Mouse (Mus musculus) hindbrain, embryonic 12.5 days (tissue): Measurements from ENCODE around the gene Klf9. TPM values are rescaled to one million over a fixed set of nuclear protein-coding genes. Genes with fewer than 3 reads are reported as not detected.
A peak's percentile ranks its signal among the peaks of the same experiment; 100 is the strongest.

Source experiments
- ATAC-seq: fragments of 200-750 bp; cut with Nextera tagmentation; 2 replicates; pipeline ENCODE4 v1.8.0; 2017; ENCODE audit warnings: moderate TSS enrichment; ENCODE audit not compliant: low FRiP score
- H3K27ac ChIP-seq: fragments of 300-500 bp; sonication (generic); 2 replicates; pipeline ENCODE4 v1.5.1; 2016; ENCODE audit warnings: mild to moderate bottlenecking
- H3K27me3 ChIP-seq: fragments of 300-500 bp; sonication (generic); 2 replicates; pipeline ENCODE4 v1.6.1; 2016; ENCODE audit warnings: mild to moderate bottlenecking
- H3K36me3 ChIP-seq: fragments of 300-500 bp; sonication (generic); 2 replicates; pipeline ENCODE4 v1.6.1; 2016; ENCODE audit warnings: mild to moderate bottlenecking
- H3K4me1 ChIP-seq: fragments of 300-500 bp; sonication (generic); 2 replicates; pipeline ENCODE4 v1.6.1; 2016
- H3K4me2 ChIP-seq: fragments of 300-500 bp; sonication (generic); replicated peaks from 2 replicates; pipeline ENCODE4 v1.6.1; 2016; ENCODE audit warnings: mild to moderate bottlenecking
- H3K4me3 ChIP-seq: fragments of 300-500 bp; sonication (generic); 2 replicates; pipeline ENCODE4 v1.5.1; 2016; ENCODE audit warnings: mild to moderate bottlenecking
- H3K9ac ChIP-seq: fragments of 300-500 bp; sonication (generic); 2 replicates; pipeline ENCODE4 v1.6.1; 2016; ENCODE audit warnings: mild to moderate bottlenecking, moderate library complexity
- H3K9me3 ChIP-seq: fragments of 300-500 bp; sonication (generic); replicated peaks from 2 replicates; pipeline ENCODE4 v1.6.1; 2016; ENCODE audit warnings: mild to moderate bottlenecking
- WGBS: fragments of 180-500 bp; shearing (Covaris S2); methylation state at CpG from one replicate; pipeline ENCODE4 v1.1.7; 2016; 5-methylcytosine and 5-hydroxymethylcytosine counted together
- polyA plus RNA-seq: library from polyadenylated mRNA; unstranded; fragments of >200 nt; fragmentation: Nextera tagmentation; extraction: Ambion mirVana; gene quantifications from 2 replicates; pipeline ENCODE4 v1.2.1, GENCODE M21; 2016

The Klf9 gene
- polyA plus RNA-seq, 1 experiment from 2014 or later = 2.1 TPM

DNA sequence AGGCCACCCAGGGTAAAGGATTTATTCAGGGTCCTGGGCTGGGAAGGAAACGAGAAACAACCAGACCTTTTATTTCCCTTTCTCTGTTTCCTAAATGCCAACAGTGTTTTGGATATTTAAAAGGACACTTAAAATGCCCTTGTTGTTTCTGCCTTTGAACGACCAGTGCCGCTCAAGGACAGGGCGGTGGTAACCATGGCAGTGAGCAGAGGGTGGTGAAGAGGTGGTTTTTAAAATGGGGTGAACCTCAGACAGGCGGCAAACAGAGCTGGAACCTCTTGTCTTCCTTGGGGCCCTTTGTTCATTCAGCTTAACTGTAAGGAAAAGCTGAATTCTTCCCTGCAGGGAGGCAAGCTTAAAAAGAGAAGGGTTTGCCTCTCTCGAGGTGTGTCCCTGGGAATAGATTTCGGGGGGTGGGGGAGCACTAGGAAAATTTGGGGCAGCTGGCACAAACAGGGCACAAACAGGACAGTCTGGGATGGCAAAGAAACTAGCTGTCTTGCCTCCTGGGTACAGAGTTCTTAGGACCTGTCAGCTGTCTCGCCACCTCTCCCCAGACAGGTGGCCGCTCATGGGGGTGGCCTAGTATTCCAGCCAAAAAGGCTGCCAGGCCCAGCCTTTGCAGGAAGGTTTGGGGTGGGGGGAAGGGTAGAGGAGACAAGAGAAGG, 7.5 kb upstream of the Klf9 start:
- Histone ChIP-seq H3K27ac (no peak overlapping the region), H3K4me2 (peak overlapping the region; percentile 90; the same call in 1 of the 2 replicates), H3K9me3 (no peaks in the 10 kb centered on the region), H3K4me1 (peaks cover 31% of the 10 kb centered on the region), H3K4me3 (peak overlapping the region; percentile 41), H3K36me3 (no peaks in the 10 kb centered on the region), H3K9ac (no peak overlapping the region), H3K27me3 (peaks cover 67% of the 10 kb centered on the region)
- 6% methylated on average over 9 of the region's 9 CpGs for WGBS
- no peak for ATAC-seq

DNA sequence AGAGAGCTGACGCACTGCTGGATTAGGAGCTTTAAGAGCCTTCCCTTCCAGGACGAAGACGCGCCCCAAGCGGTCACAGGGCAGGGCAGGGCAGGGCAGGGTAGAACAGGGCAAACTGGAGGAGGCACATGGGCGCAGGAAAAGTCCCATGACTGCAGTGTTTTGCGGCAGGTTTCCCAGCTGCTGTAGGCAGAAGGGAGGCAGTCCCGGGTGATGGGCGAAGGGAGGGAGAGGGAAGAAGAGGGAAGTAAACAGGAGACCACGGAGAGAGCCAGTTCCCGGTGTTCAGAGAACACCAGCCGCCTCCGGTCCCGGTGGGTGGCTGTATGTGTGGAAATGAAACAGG, 7.0 kb upstream of the Klf9 start:
- Histone ChIP-seq H3K4me3 (peak overlapping the region; percentile 41), H3K9ac (no peak overlapping the region), H3K27me3 (peaks cover 67% of the 10 kb centered on the region), H3K4me2 (peak overlapping the region; percentile 90), H3K36me3 (no peaks in the 10 kb centered on the region), H3K4me1 (peaks cover 31% of the 10 kb centered on the region), H3K9me3 (no peaks in the 10 kb centered on the region), H3K27ac (no peak overlapping the region)
- peak; percentile 21 for ATAC-seq
- 1% methylated on average over 14 of the region's 14 CpGs for WGBS

DNA sequence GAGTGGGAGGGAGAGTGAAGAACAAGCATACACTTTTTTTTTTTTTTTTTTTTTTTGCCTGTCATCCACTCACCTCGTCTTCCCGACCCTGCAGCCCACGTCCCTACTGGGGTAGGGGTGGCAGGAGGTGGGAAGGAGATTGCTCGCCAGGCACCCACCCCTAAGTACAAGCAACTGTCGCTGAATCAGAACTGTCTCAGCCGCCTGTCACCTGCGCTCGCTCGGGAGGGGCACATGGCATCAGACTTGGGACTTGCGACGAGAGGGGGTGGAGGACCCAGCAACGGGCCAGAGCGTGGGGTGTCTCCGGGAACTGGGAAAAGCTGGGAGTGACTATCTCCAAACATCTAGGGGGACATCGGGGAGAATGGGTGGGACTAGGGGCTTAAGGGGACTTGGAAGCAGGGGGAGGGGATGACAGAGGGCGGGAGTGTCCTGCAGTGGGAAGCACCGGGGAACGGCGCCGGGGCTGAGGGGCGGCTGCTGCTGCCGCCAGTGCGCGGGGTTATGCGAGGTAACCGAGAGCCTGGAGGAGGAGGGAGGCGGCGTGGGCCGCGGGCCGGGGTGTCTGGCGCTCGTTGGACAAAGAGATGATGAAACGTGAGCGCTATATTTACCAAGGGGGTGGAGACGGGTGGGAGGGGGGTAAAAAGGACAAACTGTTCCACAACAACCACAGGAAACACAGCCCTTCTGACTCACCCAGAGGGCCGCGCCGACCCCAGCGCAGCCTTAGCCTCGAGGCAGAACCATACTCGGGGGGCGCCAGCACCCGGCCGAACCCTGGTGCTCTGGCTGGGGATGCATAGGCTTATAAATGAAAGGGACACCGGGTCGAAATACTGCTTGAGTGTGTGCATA, 6.4 kb upstream of the Klf9 start:
- Histone ChIP-seq H3K9ac (peak overlapping the region; percentile 56), H3K27me3 (peaks cover 67% of the 10 kb centered on the region), H3K27ac (no peak overlapping the region), H3K4me3 (peak overlapping the region; percentile 41), H3K36me3 (no peaks in the 10 kb centered on the region), H3K9me3 (no peaks in the 10 kb centered on the region), H3K4me2 (peak overlapping the region; percentile 90), H3K4me1 (peaks cover 31% of the 10 kb centered on the region)
- peak; percentile 50 for ATAC-seq
- under 1% methylated on average over 45 of the region's 47 CpGs for WGBS

DNA sequence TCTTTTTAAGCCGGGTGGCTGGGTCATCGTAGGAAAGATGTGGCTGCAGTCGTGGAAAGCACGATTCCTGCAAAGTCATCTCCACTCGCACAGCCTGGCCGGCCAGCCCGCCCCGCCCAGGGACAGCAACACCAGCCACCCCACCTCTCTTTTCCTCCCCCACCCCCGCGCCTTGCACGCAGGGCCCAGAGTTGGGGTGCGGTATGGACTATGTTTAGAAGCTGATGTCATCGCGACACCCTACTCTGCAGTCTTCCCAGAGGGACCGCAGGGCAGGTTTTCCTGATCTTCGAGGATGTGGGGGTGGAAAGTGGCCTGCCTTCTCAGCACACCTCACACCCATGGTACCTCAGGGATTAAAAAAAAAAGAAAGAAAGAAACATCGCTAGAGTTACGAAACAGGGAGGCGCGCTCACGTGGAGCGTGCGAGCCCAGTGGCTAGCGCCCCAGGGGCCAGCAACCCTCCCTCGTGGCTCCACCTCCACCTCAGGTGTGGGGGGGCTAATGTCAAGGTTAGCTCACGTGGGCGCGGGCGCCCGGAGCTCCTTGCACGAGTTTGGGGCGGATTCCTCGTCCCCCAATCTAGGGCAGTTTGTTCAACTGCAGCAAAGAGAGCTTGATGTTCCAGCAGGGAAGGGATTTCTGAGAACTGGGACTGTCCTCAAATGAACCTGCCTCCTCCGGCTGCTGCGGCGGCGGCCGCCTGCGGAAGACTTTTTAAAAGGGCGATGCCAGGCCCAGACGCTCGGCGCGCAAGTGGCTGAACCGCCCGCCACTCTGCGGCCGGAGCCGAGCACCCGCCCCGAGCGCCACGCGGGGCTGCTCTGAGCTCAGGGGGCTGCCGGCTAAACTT, 5.5 kb upstream of the Klf9 start:
- H3K4me3 ChIP-seq = peak overlapping the region; percentile 41
- peaks cover 71% of the 10 kb centered on the region for H3K27me3 ChIP-seq
- H3K36me3 ChIP-seq = no peaks in the 10 kb centered on the region
- H3K4me1 ChIP-seq = peaks cover 31% of the 10 kb centered on the region
- peak; percentile 44 for ATAC-seq
- peak overlapping the region; percentile 56 for H3K9ac ChIP-seq
- H3K27ac ChIP-seq = no peak overlapping the region
- peak overlapping the region; percentile 90 for H3K4me2 ChIP-seq
- no peaks in the 10 kb centered on the region for H3K9me3 ChIP-seq
- WGBS = under 1% methylated on average over 55 of the region's 55 CpGs

DNA sequence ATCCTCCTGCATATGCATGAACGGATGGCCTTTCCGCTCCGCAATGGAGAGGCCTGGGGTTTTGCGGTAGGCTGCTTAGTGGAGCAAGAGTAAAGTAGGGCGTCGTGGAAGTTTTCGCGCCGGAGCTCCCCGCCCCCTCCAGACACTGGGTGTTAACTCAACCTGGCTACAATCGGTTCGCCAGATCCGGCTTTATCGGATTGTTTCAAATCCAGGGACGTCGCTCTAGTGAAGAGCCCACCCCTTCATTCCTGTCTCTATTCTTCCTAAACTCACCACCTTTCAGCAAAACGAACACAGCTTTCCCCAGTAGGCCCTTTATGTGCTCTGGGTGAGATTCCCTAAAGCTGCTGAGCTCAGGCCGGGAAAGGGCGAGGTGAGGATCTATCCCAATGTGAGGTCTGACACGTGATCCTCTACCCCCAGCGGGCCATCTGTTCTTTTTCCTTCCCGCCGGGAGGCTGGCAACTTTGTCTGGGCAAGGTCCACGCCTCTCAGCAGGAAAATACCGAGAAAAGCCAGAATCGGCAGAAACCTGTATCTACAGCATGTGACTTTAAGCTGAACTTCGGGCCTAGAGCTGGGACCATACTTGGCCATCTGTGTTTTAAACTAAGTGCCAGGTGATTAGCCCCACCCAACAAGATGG, 4.7 kb upstream of the Klf9 start:
- no peak overlapping the region for H3K27ac ChIP-seq
- WGBS = 2% methylated on average over 27 of the region's 27 CpGs

DNA sequence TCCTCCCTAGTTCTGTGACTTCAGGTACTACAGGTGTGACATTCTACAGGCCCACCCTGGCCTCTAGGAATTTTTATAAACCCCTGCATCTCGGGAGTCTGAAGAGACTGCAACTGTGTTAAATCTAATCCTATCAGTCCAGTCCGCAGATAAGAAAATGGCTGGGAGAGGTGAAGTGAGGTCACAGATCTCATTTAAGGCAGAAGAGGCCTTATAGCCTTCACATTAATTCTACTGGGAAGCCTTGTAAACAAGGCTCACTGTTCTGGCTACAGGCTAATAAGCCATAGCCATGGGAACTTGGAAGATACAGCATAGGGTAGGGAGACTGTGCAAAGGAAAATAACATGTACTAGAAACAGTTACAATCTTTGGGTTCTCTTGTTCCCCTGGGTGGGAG, 3.7 kb upstream of the Klf9 start:
- no peaks in the 10 kb centered on the region for H3K9me3 ChIP-seq
- H3K9ac ChIP-seq = no peak overlapping the region
- H3K4me2 ChIP-seq = no peak overlapping the region
- H3K36me3 ChIP-seq = no peaks in the 10 kb centered on the region
- no peak overlapping the region for H3K4me3 ChIP-seq
- peaks cover 70% of the 10 kb centered on the region for H3K27me3 ChIP-seq
- 67% methylated on average over 2 of the region's 2 CpGs for WGBS
- H3K4me1 ChIP-seq = peaks cover 39% of the 10 kb centered on the region
- ATAC-seq = no peak
- H3K27ac ChIP-seq = no peak overlapping the region

More for the DNA sequence above, 4.7 kb upstream of the Klf9 start:
- ATAC-seq = no peak; the same call in 1 of the 2 replicates
- H3K4me2 ChIP-seq = peak overlapping the region; percentile 90
- H3K27me3 ChIP-seq = peaks cover 69% of the 10 kb centered on the region
- no peaks in the 10 kb centered on the region for H3K36me3 ChIP-seq
- peak overlapping the region; percentile 41 for H3K4me3 ChIP-seq
- H3K4me1 ChIP-seq = peaks cover 31% of the 10 kb centered on the region
- peak overlapping the region; percentile 56; the same call in 1 of the 2 replicates for H3K9ac ChIP-seq
- no peaks in the 10 kb centered on the region for H3K9me3 ChIP-seq

DNA sequence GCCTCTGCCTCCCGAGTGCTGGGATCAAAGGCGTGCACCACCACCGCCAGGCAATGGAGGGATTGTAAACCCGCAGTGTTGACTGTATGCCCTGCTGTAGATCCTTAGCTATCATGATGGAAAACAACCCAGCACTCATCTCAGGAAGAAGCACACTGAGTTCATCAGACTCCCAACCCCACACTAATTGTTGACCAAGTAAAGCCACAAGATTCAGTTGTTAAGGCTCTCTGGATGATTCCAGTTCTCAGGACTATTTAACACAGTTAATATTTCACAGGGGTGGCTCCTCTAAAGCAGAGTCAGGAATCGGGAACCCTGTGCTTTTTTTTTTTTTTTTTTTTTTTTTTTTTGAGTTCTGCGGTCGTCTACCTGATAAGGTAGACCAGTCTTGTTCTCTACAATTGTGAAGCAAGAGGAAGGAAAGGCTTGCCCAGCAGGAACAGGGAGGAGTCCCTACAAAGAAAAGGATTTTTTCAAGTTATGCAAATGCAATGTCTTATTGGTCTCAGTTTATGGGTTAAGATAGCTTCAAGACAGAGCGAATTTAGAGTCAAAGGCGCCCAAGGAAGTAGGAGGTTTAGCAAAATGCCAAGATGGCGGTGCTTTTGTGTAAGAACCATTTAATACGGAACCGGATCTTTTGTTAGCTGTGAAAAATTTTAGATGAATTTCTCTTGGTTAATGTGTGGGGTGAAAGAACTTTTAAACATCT, 1.1 kb upstream of the Klf9 start:
- peaks cover 71% of the 10 kb centered on the region for H3K27me3 ChIP-seq
- peak overlapping the region; percentile 53 for H3K4me3 ChIP-seq
- H3K27ac ChIP-seq = no peak overlapping the region
- H3K9me3 ChIP-seq = no peaks in the 10 kb centered on the region
- H3K4me1 ChIP-seq = peaks cover 32% of the 10 kb centered on the region
- no peaks in the 10 kb centered on the region for H3K36me3 ChIP-seq
- H3K4me2 ChIP-seq = peak overlapping the region; percentile 90
- no peak overlapping the region for H3K9ac ChIP-seq
- WGBS = 47% methylated on average over 12 of the region's 12 CpGs
- no peak for ATAC-seq

- 0 out of 2 replicates have a peak overlapping the region, but pooled peaks have one; percentile 17 for H3K27ac ChIP-seq
- peaks cover 55% of the 10 kb centered on the region for H3K27me3 ChIP-seq
- WGBS = under 1% methylated on average over 84 of the region's 94 CpGs
Measured at GRCm38 (mm10) chr19:23141391-23142281, 610 bp downstream of the Klf9 start.

GRCm38 (mm10) chr19:23142427-23143073, 1.5 kb downstream of the Klf9 start:
- Histone ChIP-seq H3K9me3 (no peaks in the 10 kb centered on the region), H3K9ac (peak overlapping the region; percentile 67; the same call in 1 of the 2 replicates), H3K27me3 (peaks cover 46% of the 10 kb centered on the region), H3K36me3 (no peaks in the 10 kb centered on the region), H3K4me1 (peaks cover 14% of the 10 kb centered on the region), H3K4me2 (peak overlapping the region; percentile 90), H3K27ac (no peak overlapping the region), H3K4me3 (peak overlapping the region; percentile 53)
- no peak for ATAC-seq
- 4% methylated on average over 26 of the region's 28 CpGs for WGBS

More at GRCm38 (mm10) chr19:23141391-23142281, 610 bp downstream of the Klf9 start:
- peak; percentile 11 for ATAC-seq
- H3K4me2 ChIP-seq = peak overlapping the region; percentile 90
- H3K4me1 ChIP-seq = peaks cover 15% of the 10 kb centered on the region
- H3K36me3 ChIP-seq = no peaks in the 10 kb centered on the region
- H3K9ac ChIP-seq = peak overlapping the region; percentile 67
- peak overlapping the region; percentile 53 for H3K4me3 ChIP-seq
- H3K9me3 ChIP-seq = no peaks in the 10 kb centered on the region

DNA sequence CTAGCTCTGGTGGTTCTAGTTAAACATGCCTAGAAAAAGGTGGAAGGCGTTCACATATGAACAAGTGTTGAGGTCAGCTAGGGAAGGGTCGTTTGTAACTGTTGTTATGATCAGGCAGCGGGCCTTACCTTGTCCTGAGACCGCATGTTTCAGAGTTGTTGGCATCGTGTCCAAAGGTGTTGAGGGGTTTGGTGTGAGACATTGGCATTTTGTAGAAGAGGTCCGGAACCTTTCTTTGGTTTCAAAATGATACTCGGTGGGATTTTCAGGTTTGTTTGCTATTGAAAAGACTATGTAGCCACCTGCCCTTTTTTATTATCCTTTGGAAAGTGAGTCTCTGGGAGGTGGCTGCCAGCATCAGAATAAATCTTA, 2.0 kb downstream of the Klf9 start:
- Histone ChIP-seq H3K9ac (no peak overlapping the region), H3K9me3 (no peaks in the 10 kb centered on the region), H3K4me1 (peaks cover 14% of the 10 kb centered on the region), H3K27me3 (peaks cover 42% of the 10 kb centered on the region), H3K4me3 (peak overlapping the region; percentile 53; the same call in 1 of the 2 replicates), H3K27ac (no peak overlapping the region), H3K4me2 (peak overlapping the region; percentile 90; the same call in 1 of the 2 replicates), H3K36me3 (no peaks in the 10 kb centered on the region)
- ATAC-seq = no peak
- WGBS = 58% methylated on average over 7 of the region's 7 CpGs
